Mouse (Mus musculus): ENCODE data around the gene Epb41l4b.
A peak's percentile ranks its signal among the peaks of the same experiment; 100 is the strongest.

The Epb41l4b gene

DNA sequence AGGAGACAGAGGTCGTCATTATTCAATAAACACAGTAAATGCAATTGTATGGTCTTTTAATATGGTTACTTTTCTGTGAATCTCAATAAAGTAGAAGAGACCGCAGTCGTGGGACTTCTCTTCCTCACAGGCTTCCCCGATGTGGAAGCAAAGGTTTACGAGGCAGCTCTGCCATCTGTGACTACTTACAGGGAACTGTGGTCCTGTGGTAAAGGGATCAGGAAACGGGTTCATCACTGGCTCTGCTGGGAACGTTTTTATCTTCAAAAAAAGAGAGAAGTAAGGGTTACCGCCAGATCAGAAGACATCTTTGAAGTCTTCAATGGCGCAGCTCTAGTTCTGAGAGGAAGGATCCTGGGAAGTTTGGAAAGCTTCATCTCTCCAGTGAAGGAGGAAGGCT, 135.5 kb downstream of the Epb41l4b start:
- DNase-seq: no peak

DNA sequence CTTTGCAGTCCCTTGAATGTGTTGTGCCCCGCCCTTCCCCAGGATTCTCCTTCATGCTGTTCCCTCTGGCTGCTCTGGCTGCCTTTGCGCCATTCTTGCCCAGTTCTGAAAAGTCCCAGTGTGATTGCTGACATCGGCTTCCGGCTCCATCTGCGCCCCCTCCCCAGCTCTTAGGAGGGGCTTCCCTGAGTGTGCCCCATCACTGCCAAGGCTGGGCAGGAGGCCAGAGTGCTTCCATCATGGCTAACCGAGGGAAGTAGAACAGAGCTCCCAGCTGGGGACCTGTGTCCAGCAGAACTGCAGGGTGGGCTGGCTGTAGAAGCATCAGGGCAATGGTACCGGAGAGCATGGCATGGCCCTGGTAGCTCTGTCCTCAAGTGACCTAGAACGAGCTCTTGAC, 138.2 kb downstream of the Epb41l4b start:
- DNase-seq: no peak

DNA sequence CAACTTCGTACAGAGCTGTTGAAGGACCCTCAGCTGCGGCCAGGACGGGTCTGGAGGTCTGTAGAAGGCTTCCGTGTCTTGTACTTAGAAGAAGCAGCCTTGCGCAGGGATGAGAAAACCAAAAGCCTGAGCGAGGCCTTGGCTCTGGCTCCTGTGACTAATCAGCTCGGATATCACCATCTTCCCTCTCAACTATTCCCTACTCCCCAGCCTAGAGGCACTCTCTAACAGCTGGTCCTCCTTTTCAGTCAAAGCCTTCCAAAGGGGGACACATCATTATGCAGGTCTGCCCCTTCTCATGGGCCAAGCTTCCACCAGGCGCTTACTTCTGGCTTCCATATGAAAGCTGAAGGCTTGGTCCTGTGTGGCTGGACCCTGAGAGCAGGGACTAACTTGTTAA, 139.4 kb downstream of the Epb41l4b start:
- DNase-seq: no peak

DNA sequence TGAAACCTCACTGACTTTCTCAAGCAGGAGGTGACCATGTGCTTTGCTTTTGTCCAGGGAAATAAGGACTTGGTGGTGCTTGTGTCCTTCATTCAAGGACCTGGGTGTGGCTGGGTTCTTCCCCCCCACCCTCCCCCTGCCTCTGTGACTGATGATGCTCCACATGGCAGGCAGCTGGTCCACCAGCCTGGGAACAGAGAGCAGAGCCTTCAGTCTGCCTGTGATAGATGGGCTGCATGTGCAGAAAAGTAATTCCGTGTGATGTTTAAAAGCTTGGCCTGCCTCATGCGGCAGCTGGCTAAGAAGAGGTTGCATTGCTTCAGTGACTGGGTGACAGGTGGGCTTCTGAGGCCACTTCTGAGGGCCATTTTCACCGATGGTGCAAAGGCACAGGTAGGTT, 140.5 kb downstream of the Epb41l4b start:
- no peak for DNase-seq

DNA sequence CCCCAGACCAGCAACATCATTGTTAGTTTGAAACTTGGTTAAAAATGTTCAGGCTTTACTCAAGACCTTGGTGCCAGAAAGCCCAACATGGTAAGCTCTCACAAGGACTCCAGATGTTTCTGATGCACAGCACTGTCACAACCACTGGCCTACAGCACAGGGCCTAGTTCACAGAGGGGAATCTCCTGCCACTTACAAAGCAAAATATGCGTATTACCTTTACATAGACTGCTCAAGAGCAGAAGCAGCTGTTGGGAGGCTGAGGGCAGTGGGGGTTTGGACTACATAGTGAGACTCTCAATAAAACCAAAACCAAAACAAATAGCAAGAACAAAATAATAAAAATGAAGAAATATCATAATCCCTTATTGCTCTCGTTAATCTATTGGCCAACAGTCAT, 141.8 kb downstream of the Epb41l4b start:
- DNase-seq: no peak

DNA sequence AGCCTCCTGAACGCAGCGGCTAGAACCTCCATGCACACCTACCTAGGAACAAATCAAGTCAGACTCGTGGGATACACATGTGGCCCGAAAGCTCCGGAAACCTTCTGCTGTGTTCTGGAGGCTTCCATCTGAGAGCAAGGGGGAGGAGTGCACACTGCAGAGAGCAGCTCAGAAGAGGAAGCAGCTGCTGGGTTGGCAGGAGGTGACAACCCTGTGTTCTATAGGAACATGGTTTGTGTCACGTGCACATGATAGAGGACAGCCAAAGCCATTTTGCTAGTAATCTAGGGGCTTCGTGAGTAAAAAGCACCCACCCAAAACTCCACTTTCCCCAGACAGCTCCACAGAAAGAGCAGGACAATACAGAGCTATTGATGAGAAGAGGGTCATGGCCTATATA, 149.9 kb downstream of the Epb41l4b start:
- DNase-seq: no peak

DNA sequence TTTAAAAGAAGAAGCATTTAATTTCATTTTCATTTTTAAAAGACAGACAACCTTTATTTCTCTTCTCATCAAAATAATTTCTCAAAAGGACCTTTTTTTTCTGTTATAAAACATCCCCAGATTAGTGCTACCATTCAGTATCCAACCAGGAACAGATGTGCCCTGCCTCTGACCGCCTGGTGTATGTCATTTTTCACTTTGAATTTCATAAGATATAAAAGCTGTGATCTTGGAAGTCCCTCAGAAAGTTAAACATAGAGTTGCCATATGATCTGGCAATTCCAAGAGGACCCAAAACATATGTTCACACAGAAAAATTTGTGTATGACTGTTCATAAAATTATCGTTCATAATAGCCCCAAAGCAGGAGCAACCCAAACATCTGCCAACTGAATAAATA, 151.3 kb downstream of the Epb41l4b start:
- DNase-seq: no peak

DNA sequence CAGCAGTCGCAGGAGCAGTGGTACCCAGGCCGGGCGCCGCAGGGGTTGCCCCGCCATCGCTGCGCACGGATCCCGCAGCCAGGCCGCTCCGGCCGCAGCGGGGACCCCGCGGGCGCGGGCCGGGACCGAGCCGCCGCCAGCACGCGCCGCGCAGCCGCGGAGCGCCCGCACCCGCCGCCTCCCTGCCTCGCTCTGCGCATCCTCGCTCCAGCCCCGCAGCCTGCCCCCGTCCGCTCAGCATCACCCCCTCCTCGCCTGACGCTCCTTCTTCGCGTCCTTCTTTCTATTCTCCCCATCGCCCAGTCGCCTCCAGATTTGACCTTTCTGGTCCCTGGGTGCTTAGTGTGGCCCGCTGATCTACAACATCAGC, 153.0 kb downstream of the Epb41l4b start, which contains the start of gene Frrs1l:
Gene Frrs1l (minus strand): TSS at position 177 of the 370 bp plus-strand sequence.
- DNase-seq: no peak

DNA sequence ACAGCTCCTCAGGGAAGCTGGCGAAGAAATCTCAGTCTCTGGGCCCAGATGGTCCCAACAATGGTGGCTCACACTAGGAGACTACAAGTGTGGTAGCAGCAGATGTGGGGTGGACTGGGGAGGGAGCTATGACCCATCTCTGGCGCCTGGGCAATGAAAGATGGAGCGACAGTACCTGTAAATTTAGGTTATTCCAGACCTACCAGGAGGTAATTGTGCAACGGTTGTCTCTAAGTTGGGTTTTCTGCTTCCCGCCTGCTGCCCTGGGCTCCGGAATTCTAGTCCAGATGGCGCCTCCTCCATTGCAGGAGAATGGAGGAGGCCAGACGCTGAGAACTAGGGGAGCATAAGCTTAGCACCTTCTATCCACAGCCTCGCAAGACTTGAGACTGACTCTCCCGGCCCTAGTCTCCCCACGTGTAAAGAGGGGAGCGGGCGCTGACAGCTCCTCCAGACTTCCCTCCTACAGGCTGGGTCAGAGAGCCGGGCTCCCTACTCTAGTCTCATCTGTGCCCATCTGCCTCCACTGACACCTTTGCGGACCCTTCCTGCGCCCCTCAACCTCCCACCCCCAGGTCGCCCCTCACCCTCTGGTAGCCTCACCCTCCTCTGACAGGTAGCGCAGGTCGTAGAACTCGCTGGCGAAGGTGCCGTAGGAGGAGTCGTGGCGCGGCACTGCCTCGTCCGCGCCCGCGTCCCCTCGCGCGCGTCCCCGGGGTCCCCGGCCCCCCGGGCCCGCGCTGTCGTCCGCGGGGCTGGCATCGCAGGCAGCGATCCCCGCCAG, 153.6 kb downstream of the Epb41l4b start:
- DNase-seq: no peak

DNA sequence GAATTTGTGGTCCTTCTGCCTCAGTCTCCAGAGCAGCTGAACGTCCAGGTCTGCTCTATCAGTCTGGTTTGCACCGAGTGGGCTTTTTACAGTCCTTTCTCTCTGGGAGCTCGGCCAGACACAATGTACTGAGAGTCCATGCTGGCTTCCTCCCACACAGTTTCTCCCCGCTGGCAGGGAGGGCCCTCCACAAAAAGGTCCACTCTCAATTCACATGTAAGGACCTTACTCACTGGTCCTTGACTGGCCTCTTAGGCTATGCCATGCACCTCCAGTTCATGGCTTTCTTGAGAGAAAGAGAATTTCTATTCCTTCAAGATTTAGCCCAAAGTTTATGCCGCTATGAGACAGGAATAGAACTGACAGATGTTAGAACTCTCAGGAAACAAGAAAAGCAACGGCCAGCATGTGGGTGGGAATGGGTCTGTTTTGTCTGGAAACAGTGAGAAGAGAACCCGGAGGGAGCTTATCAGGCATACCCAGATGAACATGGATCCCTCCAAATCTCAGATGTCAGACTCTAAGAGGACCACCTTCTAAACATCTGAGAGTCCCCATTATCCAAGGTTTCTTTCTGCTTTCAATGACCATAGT, 177.6 kb downstream of the Epb41l4b start:
- DNase-seq: no peak

DNA sequence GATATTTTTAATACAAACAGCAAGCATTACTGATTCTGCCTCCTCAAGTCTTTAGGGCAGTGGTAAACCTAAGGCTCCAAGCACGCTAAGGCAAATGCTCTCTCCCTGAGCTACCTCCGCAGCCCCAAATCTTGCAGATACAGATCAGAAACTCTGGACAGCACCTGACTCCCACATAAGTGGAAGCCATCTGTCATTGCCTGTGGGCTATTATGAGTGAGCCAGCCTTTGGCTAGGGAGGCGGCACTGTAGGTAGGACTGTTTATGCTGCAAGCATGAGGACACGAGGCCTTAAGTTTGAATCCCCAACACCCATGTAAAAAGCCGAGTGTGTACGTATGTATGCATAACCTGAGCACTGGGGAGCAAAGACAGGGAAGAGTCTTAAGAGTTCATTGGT, 179.6 kb downstream of the Epb41l4b start:
- no peak for DNase-seq

DNA sequence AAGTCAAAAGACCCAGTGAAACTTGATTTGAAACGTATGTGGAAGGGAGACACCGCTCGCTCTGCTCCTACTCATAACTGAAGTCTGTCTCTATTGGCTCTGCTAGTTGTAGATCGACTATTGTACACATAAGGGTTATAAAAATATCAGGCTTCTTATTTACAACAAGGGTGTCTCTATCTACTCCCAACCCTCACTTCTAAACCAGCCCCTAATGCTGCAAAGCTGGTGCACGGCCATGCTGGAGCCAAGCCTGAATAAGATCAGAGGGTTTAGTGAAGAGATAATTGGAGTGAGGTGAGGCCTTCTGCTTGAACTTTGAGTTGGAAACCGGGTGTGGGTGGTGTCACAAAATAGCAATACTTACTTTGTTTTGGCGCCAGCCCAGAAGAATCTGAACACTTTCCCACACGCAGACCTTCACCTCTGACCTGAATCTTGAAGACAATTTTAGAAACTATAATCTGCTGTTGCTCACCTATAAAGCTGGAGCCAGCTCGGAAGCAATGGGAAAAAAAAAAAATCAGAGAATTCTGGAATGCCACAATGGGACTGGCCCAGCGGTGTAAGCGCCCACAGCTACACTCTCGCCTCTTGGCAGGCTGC, 181.8 kb downstream of the Epb41l4b start:
- DNase-seq: peak; percentile 44

DNA sequence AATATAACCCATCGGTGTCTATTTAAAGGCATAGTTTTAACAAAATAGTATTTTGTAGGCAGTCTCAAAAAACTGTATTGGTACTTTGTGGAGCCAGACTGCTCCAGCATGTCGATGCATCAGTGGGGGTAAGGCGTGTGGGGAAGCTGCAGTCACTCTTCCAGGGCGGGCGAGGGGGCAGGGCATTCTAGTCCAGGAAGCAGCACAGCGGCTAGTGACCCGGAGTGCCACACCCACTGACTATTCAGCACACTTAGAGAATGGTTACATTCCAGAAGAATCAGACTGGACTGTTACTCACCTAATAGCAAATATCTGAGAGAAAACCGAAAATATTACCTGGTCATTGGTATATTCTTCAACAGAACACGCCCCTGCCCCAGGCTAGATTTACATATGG, 185.7 kb downstream of the Epb41l4b start:
- no peak for DNase-seq

DNA sequence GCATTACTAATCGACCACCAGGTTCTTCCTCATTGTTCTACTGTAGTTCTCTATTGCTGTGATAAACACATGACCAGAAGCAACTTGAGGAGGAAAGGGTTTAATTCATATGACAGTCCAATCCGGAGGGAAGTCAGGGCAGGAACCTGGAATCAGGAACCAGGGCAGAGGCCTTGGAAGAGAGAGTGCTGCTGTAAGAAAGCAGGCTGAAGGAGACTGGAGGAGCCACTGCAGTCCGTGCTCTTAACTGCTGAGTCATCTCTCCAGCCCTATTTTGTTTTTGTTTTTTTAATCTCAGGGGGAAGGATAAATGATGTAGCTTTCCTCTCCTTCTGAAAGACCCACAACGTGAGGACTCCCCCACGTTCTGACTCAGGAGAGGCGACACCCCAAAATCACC, 190.0 kb downstream of the Epb41l4b start:
- DNase-seq: no peak

DNA sequence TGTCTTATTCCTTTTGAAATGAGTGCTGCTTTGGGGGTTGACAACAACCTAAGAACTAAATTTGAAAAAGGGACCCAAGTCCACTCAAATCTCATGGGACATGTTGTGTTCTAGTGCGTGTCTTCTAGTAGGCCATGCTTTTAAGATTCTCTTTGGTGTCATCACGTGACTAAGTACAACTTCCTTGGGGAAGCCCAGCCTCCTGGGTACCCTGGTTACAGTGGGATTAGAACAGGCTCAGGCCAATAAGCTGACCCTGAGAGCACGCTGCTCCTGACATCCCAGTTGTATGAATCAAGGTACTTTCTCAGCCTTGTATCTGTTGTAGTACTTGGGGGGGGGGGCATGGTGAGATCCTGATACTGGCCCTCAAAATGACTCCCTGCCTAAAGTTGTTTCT, 191.5 kb downstream of the Epb41l4b start:
- DNase-seq: no peak

DNA sequence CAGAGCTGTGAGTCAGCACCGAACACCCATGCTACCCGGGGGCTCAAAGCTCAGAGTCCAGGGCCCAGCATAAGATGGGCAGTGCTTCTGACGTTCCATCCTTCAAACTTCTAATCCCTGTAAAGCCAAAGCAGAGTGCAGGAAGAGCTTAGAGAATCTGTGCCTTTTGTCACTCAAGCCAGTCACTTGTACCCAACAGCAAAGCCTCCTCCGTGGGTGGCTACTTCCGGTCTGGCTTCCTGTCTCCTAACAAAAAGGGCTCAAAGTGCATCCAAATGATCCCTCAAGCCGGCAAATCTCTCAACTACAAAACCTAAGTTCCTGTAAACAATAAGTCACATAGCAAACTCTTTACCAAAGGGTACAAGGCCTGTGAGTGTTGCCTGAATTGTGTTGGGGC, 193.7 kb downstream of the Epb41l4b start:
- DNase-seq: no peak

DNA sequence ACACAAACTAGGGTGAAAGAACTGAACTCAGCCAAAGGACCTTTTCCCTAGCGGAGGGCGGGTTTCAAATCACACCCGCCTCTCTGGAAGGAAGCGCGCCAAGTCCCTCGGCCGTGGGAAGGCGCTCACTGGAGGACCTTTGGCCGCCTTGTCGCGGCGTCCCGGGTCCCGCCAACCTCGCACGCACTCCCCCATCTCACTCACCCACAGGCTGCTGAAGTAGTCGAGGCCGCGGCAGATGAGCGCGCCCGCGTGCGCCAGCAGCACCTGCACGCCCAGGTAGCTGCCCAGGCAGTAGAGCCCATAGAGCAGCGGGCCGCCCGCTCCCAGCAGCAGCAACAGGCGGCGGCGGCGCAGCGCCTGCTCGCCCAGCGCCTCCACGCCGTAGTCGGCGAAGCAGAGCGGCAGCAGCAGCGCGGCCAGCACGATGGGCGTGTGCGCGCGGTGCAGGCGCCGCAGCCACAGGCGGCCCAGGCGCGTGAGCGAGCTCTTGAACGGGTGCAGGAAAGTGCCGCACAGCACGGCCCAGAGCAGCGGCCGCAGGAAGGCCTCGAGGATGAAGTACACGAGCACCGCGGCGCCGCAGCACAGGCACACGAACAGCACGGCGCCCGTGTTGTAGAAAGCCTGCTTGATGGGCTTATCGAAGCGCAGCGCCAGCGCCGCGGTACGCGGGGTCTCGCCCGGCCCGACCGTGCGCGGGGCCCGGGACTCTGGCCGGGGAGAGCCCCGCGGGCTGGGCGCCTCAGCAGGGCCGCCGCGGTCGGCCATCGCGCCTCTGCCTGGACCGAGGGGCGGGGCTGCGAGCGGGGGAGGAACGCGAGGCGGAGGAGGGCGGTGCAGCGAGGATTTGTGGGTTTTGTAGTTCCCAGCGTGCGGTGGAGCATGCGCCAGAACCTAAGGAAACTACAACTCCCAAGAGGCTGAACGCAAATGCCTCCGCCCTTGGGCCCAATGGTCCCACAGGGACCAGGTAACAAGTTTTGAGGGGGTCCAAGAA, 196.3 kb downstream of the Epb41l4b start, which contains the start of gene Tmem245:
Gene Tmem245 (minus strand): TSS at position 797 of the 1,000 bp plus-strand sequence.
- peak; percentile 94 for DNase-seq

DNA sequence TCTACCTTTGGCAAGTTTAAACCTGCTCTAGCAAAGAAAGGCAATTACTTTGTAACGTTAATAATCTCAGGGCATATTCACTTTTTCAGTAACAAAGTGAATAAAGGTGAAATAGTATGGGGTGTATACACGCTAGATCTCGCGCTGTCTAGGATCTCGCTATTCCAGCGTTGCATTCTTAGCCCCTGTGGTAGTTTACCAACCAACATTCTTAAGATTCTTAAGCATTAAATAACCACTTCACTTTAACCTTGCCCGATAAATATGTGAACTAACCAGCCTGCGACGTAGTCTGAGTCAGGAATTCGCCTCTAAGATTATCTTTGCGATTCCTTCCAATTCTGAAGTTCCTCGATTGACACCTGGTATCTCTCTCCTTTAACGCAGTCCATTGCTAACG, 197.1 kb downstream of the Epb41l4b start:
- DNase-seq: no peak

DNA sequence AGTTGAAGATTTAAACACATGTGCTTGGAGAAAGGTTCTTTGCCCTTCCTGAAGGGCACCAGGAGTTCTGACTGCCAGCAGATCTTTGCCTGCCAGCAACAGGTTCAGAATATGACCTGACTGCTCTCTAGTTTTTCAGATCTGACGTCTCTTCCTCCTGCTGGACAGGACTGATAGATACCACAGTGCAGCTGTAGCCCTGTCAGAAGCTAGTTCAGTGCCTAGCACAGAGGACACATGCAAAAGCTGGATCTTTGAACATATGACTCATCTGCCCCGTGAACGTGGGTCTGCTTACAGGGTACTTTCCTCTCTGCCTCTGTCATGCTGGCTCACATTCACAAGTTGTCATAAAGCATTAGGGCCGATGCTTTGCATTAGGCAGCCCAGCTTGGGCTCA, 199.0 kb downstream of the Epb41l4b start:
- peak; percentile 59 for DNase-seq

DNA sequence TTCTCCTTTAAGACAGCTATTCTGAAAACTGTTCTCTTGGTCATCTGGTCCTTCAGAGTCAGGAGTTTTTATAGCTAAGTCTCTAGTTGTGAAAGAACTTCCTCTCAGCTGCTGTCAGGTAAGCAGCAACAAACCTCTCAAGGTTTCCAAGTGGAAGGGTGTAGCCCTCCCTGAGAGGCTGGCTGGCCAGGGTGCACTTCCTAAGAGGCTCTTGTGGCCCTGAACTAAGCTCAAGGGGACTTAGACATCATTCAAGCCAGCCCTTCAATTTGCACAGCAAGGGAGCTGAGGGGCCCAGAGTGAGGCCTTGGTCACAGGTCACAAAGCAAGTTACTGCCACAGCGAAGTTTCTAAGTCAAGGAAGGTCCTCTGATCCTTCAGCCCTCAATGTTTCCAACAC, 200.0 kb downstream of the Epb41l4b start:
- DNase-seq: no peak

DNA sequence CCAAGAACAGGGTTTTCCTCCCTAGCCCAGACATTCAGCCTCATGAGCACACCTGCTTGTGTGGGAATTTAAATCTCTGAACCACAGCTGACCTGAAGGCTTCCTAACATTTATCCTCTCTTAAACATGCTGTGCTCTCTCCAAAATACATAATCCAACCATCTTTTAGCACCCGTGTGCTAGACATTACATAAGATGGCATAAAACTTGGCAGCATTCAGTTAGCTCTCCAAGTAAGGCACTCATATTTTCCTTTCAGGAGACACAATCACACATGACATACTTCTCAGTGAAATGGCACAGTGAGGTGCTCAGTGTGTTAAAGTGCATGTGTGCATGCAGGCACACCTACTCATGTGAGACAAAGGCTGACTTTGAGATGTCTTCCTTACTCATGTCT, 200.7 kb downstream of the Epb41l4b start:
- no peak for DNase-seq

Measured in kidney, adult 11 months (tissue).